Mouse (Mus musculus): ENCODE measurements around the gene Zfp512. TPM values are rescaled to one million over a fixed set of nuclear protein-coding genes. Genes with fewer than 3 reads are reported as not detected.

Zfp512 gene
- total and polyA plus RNA-seq, 2 experiments = 4.6 to 9.0 TPM

GRCm38 (mm10) chr5:31492031-31492430, 39.8 kb downstream of the Zfp512 start:
- Histone ChIP-seq H3K36me3 (ENCODE audit: control insufficient read depth, insufficient read depth, low read length) (no peaks in the 10 kb centered on the region; the same call in 1 of the 2 replicates), H3K27me3 (ENCODE audit: control insufficient read depth, insufficient read depth, low read length) (no peaks in the 10 kb centered on the region), H3K9ac (ENCODE audit: low read depth, low read length) (no peak overlapping the region), H3K27ac (replicated peaks; ENCODE audit: insufficient read depth, low read depth, low read length) (no peak overlapping the region), H3K4me1 (ENCODE audit: control insufficient read depth, insufficient read depth, low read length) (peaks cover 4% of the 10 kb centered on the region), H3K79me2 (ENCODE audit: control insufficient read depth, insufficient read depth, low read length) (peaks cover 4% of the 10 kb centered on the region; the same call in 1 of the 2 replicates), H3K4me3 (ENCODE audit: insufficient read depth, low read depth, low read length) (no peak overlapping the region)
- TF ChIP-seq CTCF (IDR thresholded peaks at IDR 0.05; ENCODE audit: low read depth, low read length) (no peak), POLR2A (IDR thresholded peaks at IDR 0.05; ENCODE audit: extremely low read depth, insufficient read depth, low read length) (no peak)
- no peak for DNase-seq (ENCODE audit: extremely low read depth, low read depth, low spot score)
- 67% methylated on average over 1 of the region's 1 CpGs for WGBS

DNA sequence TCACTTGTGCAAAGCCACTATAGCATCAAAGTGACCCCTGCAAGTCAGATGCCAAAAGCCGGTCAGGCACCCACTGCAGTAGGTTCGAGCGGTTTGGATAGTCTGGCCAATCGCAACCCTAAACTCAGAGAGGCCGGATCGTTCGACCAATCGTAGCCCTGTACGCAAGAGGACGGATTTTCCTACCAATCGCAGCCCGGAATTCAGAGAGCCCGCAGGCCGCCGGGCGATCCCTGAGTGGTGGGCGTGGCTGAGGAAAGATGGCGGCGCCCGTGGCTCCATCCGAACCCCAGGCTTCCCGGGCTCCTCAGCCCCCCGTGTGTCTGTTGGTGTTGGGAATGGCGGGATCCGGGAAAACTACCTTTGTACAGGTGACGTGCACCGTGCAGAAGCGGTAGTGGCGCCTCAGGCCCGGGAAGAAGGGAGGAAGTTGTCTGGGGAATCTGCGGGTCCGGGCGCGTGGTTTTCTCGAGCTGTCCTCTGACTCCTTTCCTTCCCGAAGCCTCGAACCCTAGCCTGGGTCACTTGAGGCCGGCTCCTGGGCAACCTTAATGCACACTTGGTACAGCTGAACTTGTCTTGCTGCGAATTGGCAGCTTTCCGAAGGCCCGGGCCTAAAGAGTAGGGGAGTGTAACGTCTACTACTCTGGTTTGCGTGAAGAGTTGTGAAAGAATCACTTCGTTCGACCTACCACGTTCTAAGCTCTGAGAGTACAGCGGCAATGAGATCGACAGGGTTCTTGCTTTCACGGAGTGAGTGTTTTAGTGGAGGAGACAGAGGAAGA, 42.5 kb downstream of the Zfp512 start, which contains the start of gene Gpn1:
Gene Gpn1 (plus strand): TSS at position 229 of the 785 bp plus-strand sequence.
- Histone ChIP-seq H3K4me1 (ENCODE audit: control insufficient read depth, insufficient read depth, low read length) (peaks cover 4% of the 10 kb centered on the region), H3K27ac (replicated peaks; ENCODE audit: insufficient read depth, low read depth, low read length) (no peak within 1 kb of the TSS), H3K79me2 (ENCODE audit: control insufficient read depth, insufficient read depth, low read length) (peaks cover 4% of the 10 kb centered on the region; the same call in 1 of the 2 replicates), H3K9ac (ENCODE audit: low read depth, low read length) (peak within 1 kb of the TSS; percentile 39), H3K27me3 (ENCODE audit: control insufficient read depth, insufficient read depth, low read length) (no peaks in the 10 kb centered on the region), H3K4me3 (ENCODE audit: insufficient read depth, low read depth, low read length) (peak within 1 kb of the TSS; percentile 72), H3K36me3 (ENCODE audit: control insufficient read depth, insufficient read depth, low read length) (peaks cover 11% of the 10 kb centered on the region; the same call in 1 of the 2 replicates)
- DNase-seq (ENCODE audit: extremely low read depth, low read depth, low spot score) = peak; percentile 81
- TF ChIP-seq POLR2A (IDR thresholded peaks at IDR 0.05; ENCODE audit: extremely low read depth, insufficient read depth, low read length) (no peak), CTCF (IDR thresholded peaks at IDR 0.05; ENCODE audit: low read depth, low read length) (no peak)
- WGBS = under 1% methylated on average over 49 of the region's 49 CpGs

DNA sequence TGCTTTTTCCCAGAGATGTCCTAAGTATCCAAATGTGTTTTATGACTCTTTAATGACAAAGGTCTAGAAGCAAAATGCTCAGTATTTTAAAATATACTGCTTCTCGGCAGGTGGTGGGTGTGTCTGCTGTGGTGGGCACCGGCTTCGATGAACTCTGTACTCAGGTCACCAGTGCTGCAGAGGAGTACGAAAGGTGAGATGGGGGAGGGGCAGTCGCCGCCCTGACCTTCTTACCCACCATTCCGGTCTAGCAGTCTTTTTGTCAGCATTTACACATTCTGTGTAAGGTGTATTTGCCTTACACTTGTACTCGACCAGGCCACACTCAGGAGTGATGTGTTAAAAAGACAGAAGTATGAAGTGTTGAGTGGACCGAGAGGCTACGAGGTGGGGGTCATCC, 52.6 kb downstream of the Zfp512 start:
- H3K79me2 ChIP-seq (ENCODE audit: control insufficient read depth, insufficient read depth, low read length) = no peaks in the 10 kb centered on the region
- no peak for DNase-seq (ENCODE audit: extremely low read depth, low read depth, low spot score)
- no peak for TF ChIP-seq CTCF (IDR thresholded peaks at IDR 0.05; ENCODE audit: low read depth, low read length)
- H3K27me3 ChIP-seq (ENCODE audit: control insufficient read depth, insufficient read depth, low read length) = no peaks in the 10 kb centered on the region
- H3K36me3 ChIP-seq (ENCODE audit: control insufficient read depth, insufficient read depth, low read length) = peaks cover 38% of the 10 kb centered on the region
- H3K27ac ChIP-seq (replicated peaks; ENCODE audit: insufficient read depth, low read depth, low read length) = no peak overlapping the region
- WGBS = 76% methylated on average over 10 of the region's 10 CpGs
- H3K9ac ChIP-seq (ENCODE audit: low read depth, low read length) = no peak overlapping the region
- no peak overlapping the region for H3K4me3 ChIP-seq (ENCODE audit: insufficient read depth, low read depth, low read length)
- H3K4me1 ChIP-seq (ENCODE audit: control insufficient read depth, insufficient read depth, low read length) = no peaks in the 10 kb centered on the region

- H3K4me3 ChIP-seq (ENCODE audit: insufficient read depth, low read depth, low read length) = no peak overlapping the region
- TF ChIP-seq CTCF (IDR thresholded peaks at IDR 0.05; ENCODE audit: low read depth, low read length) = no peak
- TF ChIP-seq POLR2A (IDR thresholded peaks at IDR 0.05; ENCODE audit: extremely low read depth, insufficient read depth, low read length) = no peak
- 85% methylated on average over 1 of the region's 1 CpGs for WGBS
- no peaks in the 10 kb centered on the region for H3K4me1 ChIP-seq (ENCODE audit: control insufficient read depth, insufficient read depth, low read length)
- peaks cover 36% of the 10 kb centered on the region for H3K36me3 ChIP-seq (ENCODE audit: control insufficient read depth, insufficient read depth, low read length)
- H3K79me2 ChIP-seq (ENCODE audit: control insufficient read depth, insufficient read depth, low read length) = no peaks in the 10 kb centered on the region
- H3K27ac ChIP-seq (replicated peaks; ENCODE audit: insufficient read depth, low read depth, low read length) = no peak overlapping the region
- H3K27me3 ChIP-seq (ENCODE audit: control insufficient read depth, insufficient read depth, low read length) = no peaks in the 10 kb centered on the region
- DNase-seq (ENCODE audit: extremely low read depth, low read depth, low spot score) = peak; percentile 10
- H3K9ac ChIP-seq (ENCODE audit: low read depth, low read length) = no peak overlapping the region
Measured at GRCm38 (mm10) chr5:31512481-31512880, 60.2 kb downstream of the Zfp512 start.

DNA sequence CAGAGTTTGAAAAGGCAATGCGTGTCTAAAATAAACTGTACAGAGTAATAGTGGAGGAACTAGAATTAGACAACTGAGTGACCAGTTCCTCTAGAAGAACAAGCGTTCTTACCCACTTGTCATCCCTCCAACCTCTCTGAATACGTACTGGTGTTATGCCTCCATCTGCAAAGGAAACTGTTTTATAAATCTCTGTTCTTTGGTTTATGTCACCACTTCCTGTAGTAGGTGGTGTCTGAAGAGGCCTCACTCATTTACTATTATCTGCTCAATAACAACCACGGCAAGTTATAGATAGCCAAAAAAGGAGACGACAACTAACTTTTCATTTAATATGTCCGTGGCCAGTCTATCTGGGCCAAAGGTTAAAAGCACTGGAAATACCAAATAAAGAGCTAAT, 68.3 kb downstream of the Zfp512 start:
- Histone ChIP-seq H3K9ac (ENCODE audit: low read depth, low read length) (no peak overlapping the region), H3K4me3 (ENCODE audit: insufficient read depth, low read depth, low read length) (no peak overlapping the region), H3K4me1 (ENCODE audit: control insufficient read depth, insufficient read depth, low read length) (no peaks in the 10 kb centered on the region), H3K36me3 (ENCODE audit: control insufficient read depth, insufficient read depth, low read length) (peaks cover 27% of the 10 kb centered on the region), H3K79me2 (ENCODE audit: control insufficient read depth, insufficient read depth, low read length) (no peaks in the 10 kb centered on the region), H3K27me3 (ENCODE audit: control insufficient read depth, insufficient read depth, low read length) (no peaks in the 10 kb centered on the region), H3K27ac (replicated peaks; ENCODE audit: insufficient read depth, low read depth, low read length) (no peak overlapping the region)
- WGBS = 90% methylated on average over 6 of the region's 6 CpGs
- DNase-seq (ENCODE audit: extremely low read depth, low read depth, low spot score) = no peak
- TF ChIP-seq CTCF (IDR thresholded peaks at IDR 0.05; ENCODE audit: low read depth, low read length) (no peak), POLR2A (IDR thresholded peaks at IDR 0.05; ENCODE audit: extremely low read depth, insufficient read depth, low read length) (no peak)
